ENCODE assay signal across 15 mouse cellular contexts in genomic region chr13:84350791-84351190, GRCm38 (mm10).
DNase-seq lines count a peak whose midpoint lies in the region; ATAC-seq and TF ChIP-seq lines count a peak whose summit lies in the region.
"Had no signal": no experiment of that assay in that cellular context is flagged by ENCODE, and none has a peak within 500 bp of the region (broad histone marks: within the 10 kb centered on the region; RNA-seq: fewer than 3 reads in every experiment).

No protein-coding gene starts in this region.

- no peak overlapping the region for H3K4me3 ChIP-seq in layer of hippocampus, adult 2 months
- no peak overlapping the region for H3K4me3 ChIP-seq in forebrain, embryonic 14.5 days (ENCODE audit: low read depth, low read length)
- H3K4me3 ChIP-seq in hindbrain, embryonic 13.5 days = no peak overlapping the region
- no peak overlapping the region for H3K4me3 ChIP-seq in neural tube, embryonic 13.5 days
- no peak overlapping the region for H3K4me3 ChIP-seq in heart, adult 2 months
- H3K4me3 ChIP-seq: erythroblast, embryonic 14.5 days; heart, embryonic 12.5 days; intestine, embryonic 15.5 days had no signal

- TF ChIP-seq POLR2A in heart, adult 2 months (IDR thresholded peaks at IDR 0.05; ENCODE audit: insufficient read depth, low read depth, low read length) = no peak

- no peak for DNase-seq in layer of hippocampus, adult 2 months (ENCODE audit: low spot score in 2 of 2)
- DNase-seq in layer of hippocampus, adult 11-12 months (ENCODE audit: low spot score) = no peak
- DNase-seq in forebrain, embryonic 14.5 days (ENCODE audit: low spot score) = peak; percentile 36
- no peak for DNase-seq in heart, adult 2 months
- DNase-seq in thymus, postnatal 36 days = no peak
- DNase-seq: adrenal gland, postnatal 36 days; spleen, adult 18-20 months; thymus, adult 2 months had no signal

- no peak for TF ChIP-seq CTCF in layer of hippocampus, adult 2 months (conservative IDR thresholded peaks at IDR 0.05)
- no peak for TF ChIP-seq CTCF in heart, adult 2 months (IDR thresholded peaks at IDR 0.05)

- H3K9ac ChIP-seq in forebrain, embryonic 14.5 days (ENCODE audit: low read length) = no peak overlapping the region
- no peak overlapping the region for H3K9ac ChIP-seq in hindbrain, embryonic 13.5 days
- H3K9ac ChIP-seq in neural tube, embryonic 13.5 days = no peak overlapping the region; the same call in 1 of the 2 replicates
- no peak overlapping the region for H3K9ac ChIP-seq in heart, adult 2 months (ENCODE audit: low read depth, low read length)
- H3K9ac ChIP-seq: heart, embryonic 12.5 days; intestine, embryonic 15.5 days; liver, embryonic 14.5 days had no signal

- H3K27me3 ChIP-seq in forebrain, embryonic 14.5 days (replicated peaks; ENCODE audit: control insufficient read depth, insufficient read depth, low read length) = no peaks in the 10 kb centered on the region
- H3K27me3 ChIP-seq in hindbrain, embryonic 13.5 days = no peaks in the 10 kb centered on the region
- H3K27me3 ChIP-seq in neural tube, embryonic 13.5 days = no peaks in the 10 kb centered on the region
- peaks cover 3% of the 10 kb centered on the region; the same call in 1 of the 2 replicates for H3K27me3 ChIP-seq in heart, adult 2 months (ENCODE audit: control insufficient read depth, insufficient read depth, low read length)

- peak overlapping the region; percentile 99 for H3K27ac ChIP-seq in layer of hippocampus, adult 2 months
- H3K27ac ChIP-seq in forebrain, embryonic 14.5 days (ENCODE audit: low read depth, low read length) = peak overlapping the region; percentile 98; the same call in 1 of the 2 replicates
- H3K27ac ChIP-seq in hindbrain, embryonic 13.5 days = peak overlapping the region; percentile 99; the same call in 1 of the 2 replicates
- H3K27ac ChIP-seq in neural tube, embryonic 13.5 days (replicated peaks) = peak overlapping the region; percentile 99
- H3K27ac ChIP-seq in heart, adult 2 months = no peak overlapping the region
- H3K27ac ChIP-seq: intestine, embryonic 15.5 days; liver, embryonic 14.5 days had no signal

- no peaks in the 10 kb centered on the region for H3K79me2 ChIP-seq in heart, adult 2 months (replicated peaks; ENCODE audit: control insufficient read depth, insufficient read depth, low read length)

- no peak for TF ChIP-seq EP300 in heart, adult 2 months (IDR thresholded peaks at IDR 0.05; ENCODE audit: insufficient read depth, low read depth, low read length)

- ATAC-seq in forebrain, embryonic 14.5 days = no peak
- ATAC-seq in hindbrain, embryonic 13.5 days (ENCODE audit: low FRiP score) = no peak
- ATAC-seq in neural tube, embryonic 13.5 days (ENCODE audit: low read depth) = no peak
- ATAC-seq: intestine, embryonic 15.5 days; Patski had no signal

- no peaks in the 10 kb centered on the region for H3K36me3 ChIP-seq in forebrain, embryonic 14.5 days (ENCODE audit: control insufficient read depth, insufficient read depth, low read length)
- no peaks in the 10 kb centered on the region for H3K36me3 ChIP-seq in hindbrain, embryonic 13.5 days
- no peaks in the 10 kb centered on the region for H3K36me3 ChIP-seq in neural tube, embryonic 13.5 days
- no peaks in the 10 kb centered on the region for H3K36me3 ChIP-seq in heart, adult 2 months (ENCODE audit: control insufficient read depth, insufficient read depth, low read length)
- H3K36me3 ChIP-seq: heart, embryonic 12.5 days; intestine, embryonic 15.5 days had no signal

- peak overlapping the region; percentile 90 for H3K4me2 ChIP-seq in forebrain, embryonic 14.5 days (ENCODE audit: low read length)
- H3K4me2 ChIP-seq in hindbrain, embryonic 13.5 days = no peak overlapping the region; the same call in 1 of the 2 replicates
- peak overlapping the region; percentile 71 for H3K4me2 ChIP-seq in neural tube, embryonic 13.5 days
- H3K4me2 ChIP-seq: heart, embryonic 12.5 days; intestine, embryonic 15.5 days had no signal

- H3K9me3 ChIP-seq in forebrain, embryonic 14.5 days (replicated peaks; ENCODE audit: control insufficient read depth, low read length) = no peaks in the 10 kb centered on the region
- H3K9me3 ChIP-seq in hindbrain, embryonic 13.5 days = no peaks in the 10 kb centered on the region
- no peaks in the 10 kb centered on the region for H3K9me3 ChIP-seq in neural tube, embryonic 13.5 days
- H3K9me3 ChIP-seq: heart, embryonic 12.5 days; intestine, embryonic 15.5 days had no signal

- H3K4me1 ChIP-seq in forebrain, embryonic 14.5 days (ENCODE audit: control insufficient read depth, insufficient read depth, low read length) = peaks cover 18% of the 10 kb centered on the region
- peaks cover 33% of the 10 kb centered on the region for H3K4me1 ChIP-seq in hindbrain, embryonic 13.5 days (replicated peaks)
- H3K4me1 ChIP-seq in neural tube, embryonic 13.5 days (replicated peaks) = peaks cover 44% of the 10 kb centered on the region
- 0 out of 2 replicates have a peak, but pooled peaks cover 2% of the 10 kb centered on the region for H3K4me1 ChIP-seq in heart, adult 2 months (ENCODE audit: control insufficient read depth, insufficient read depth, low read length)
- H3K4me1 ChIP-seq: heart, embryonic 12.5 days had no signal

- intact Hi-C loops in heart, adult 2 months (cut with DNase I) = no loop called here

- 31% methylated on average over 5 of the region's 5 CpGs for WGBS in forebrain, embryonic 14.5 days
- WGBS in hindbrain, embryonic 13.5 days = 30% methylated on average over 5 of the region's 5 CpGs
- 23% methylated on average over 5 of the region's 5 CpGs for WGBS in neural tube, embryonic 13.5 days
- 44% methylated on average over 5 of the region's 5 CpGs for WGBS in heart, adult 2 months
